Mouse (Mus musculus): ENCODE results near the gene Fzd2. TPM values are rescaled to one million over a fixed set of nuclear protein-coding genes. Genes with fewer than 3 reads are reported as not detected.
A peak's percentile ranks its signal among the peaks of the same experiment; 100 is the strongest.

Fzd2 gene
- polyA plus RNA-seq, 1 experiment from 2014 or later: 31.7 TPM

- H3K9ac ChIP-seq (ENCODE audit: low read depth, low read length): peak overlapping the region; percentile 96; the same call in 1 of the 2 replicates
- 5% methylated on average over 10 of the region's 10 CpGs for WGBS
- peaks cover 23% of the 10 kb centered on the region for H3K4me1 ChIP-seq (replicated peaks; ENCODE audit: control insufficient read depth, insufficient read depth, low read length)
- peak overlapping the region; percentile 87 for H3K4me3 ChIP-seq (ENCODE audit: low read depth, low read length)
- H3K27me3 ChIP-seq (ENCODE audit: control insufficient read depth, insufficient read depth, low read length): no peaks in the 10 kb centered on the region
- no peak overlapping the region for H3K27ac ChIP-seq (ENCODE audit: low read depth, low read length)
- peak overlapping the region; percentile 78 for H3K4me2 ChIP-seq (replicated peaks; ENCODE audit: low read depth, low read length)
- DNase-seq (ENCODE audit: low spot score): no peak
- no peaks in the 10 kb centered on the region for H3K9me3 ChIP-seq (ENCODE audit: control insufficient read depth, low read length)
- H3K36me3 ChIP-seq (ENCODE audit: control insufficient read depth, insufficient read depth, low read length): no peaks in the 10 kb centered on the region
- ATAC-seq (ENCODE audit: low FRiP score): no peak
Measured at GRCm38 (mm10) chr11:102607686-102608548, 3.7 kb downstream of the Fzd2 start.

- Histone ChIP-seq H3K4me1 (replicated peaks; ENCODE audit: control insufficient read depth, insufficient read depth, low read length) (peaks cover 23% of the 10 kb centered on the region), H3K9ac (ENCODE audit: low read depth, low read length) (0 out of 2 replicates have a peak overlapping the region, but pooled peaks have one; percentile 2), H3K36me3 (ENCODE audit: control insufficient read depth, insufficient read depth, low read length) (no peaks in the 10 kb centered on the region), H3K27ac (ENCODE audit: low read depth, low read length) (no peak overlapping the region), H3K9me3 (ENCODE audit: control insufficient read depth, low read length) (no peaks in the 10 kb centered on the region), H3K27me3 (ENCODE audit: control insufficient read depth, insufficient read depth, low read length) (no peaks in the 10 kb centered on the region), H3K4me3 (ENCODE audit: low read depth, low read length) (peak overlapping the region; percentile 87), H3K4me2 (replicated peaks; ENCODE audit: low read depth, low read length) (peak overlapping the region; percentile 78)
- WGBS: 10% methylated on average over 4 of the region's 4 CpGs
- DNase-seq (ENCODE audit: low spot score): no peak
- no peak for ATAC-seq (ENCODE audit: low FRiP score)
Measured at GRCm38 (mm10) chr11:102608691-102609090, 4.5 kb downstream of the Fzd2 start.

- no peak for ATAC-seq (ENCODE audit: low FRiP score)
- Histone ChIP-seq H3K36me3 (ENCODE audit: control insufficient read depth, insufficient read depth, low read length) (no peaks in the 10 kb centered on the region), H3K4me2 (replicated peaks; ENCODE audit: low read depth, low read length) (no peak overlapping the region; the same call in 1 of the 2 replicates), H3K4me3 (ENCODE audit: low read depth, low read length) (no peak overlapping the region), H3K9me3 (ENCODE audit: control insufficient read depth, low read length) (no peaks in the 10 kb centered on the region), H3K9ac (ENCODE audit: low read depth, low read length) (no peak overlapping the region), H3K27me3 (ENCODE audit: control insufficient read depth, insufficient read depth, low read length) (no peaks in the 10 kb centered on the region), H3K4me1 (replicated peaks; ENCODE audit: control insufficient read depth, insufficient read depth, low read length) (peaks cover 23% of the 10 kb centered on the region), H3K27ac (ENCODE audit: low read depth, low read length) (no peak overlapping the region)
- WGBS: 49% methylated on average over 8 of the region's 8 CpGs
- DNase-seq (ENCODE audit: low spot score): no peak
Measured at GRCm38 (mm10) chr11:102609483-102609882, 5.3 kb downstream of the Fzd2 start.

- no peak overlapping the region for H3K4me3 ChIP-seq (ENCODE audit: low read depth, low read length)
- H3K27ac ChIP-seq (ENCODE audit: low read depth, low read length): peak overlapping the region; percentile 60; the same call in 1 of the 2 replicates
Measured at GRCm38 (mm10) chr11:102610260-102610659, 6.1 kb downstream of the Fzd2 start.

GRCm38 (mm10) chr11:102610675-102611316 is 6.6 kb downstream of the Fzd2 start:
- no peak for ATAC-seq (ENCODE audit: low FRiP score)
- WGBS: 12% methylated on average over 9 of the region's 9 CpGs
- H3K27ac ChIP-seq (ENCODE audit: low read depth, low read length): peak overlapping the region; percentile 60
- H3K4me3 ChIP-seq (ENCODE audit: low read depth, low read length): no peak overlapping the region
- H3K9me3 ChIP-seq (ENCODE audit: control insufficient read depth, low read length): no peaks in the 10 kb centered on the region
- 0 out of 2 replicates have a peak overlapping the region, but pooled peaks have one; percentile 17 for H3K4me2 ChIP-seq (replicated peaks; ENCODE audit: low read depth, low read length)
- peak overlapping the region; percentile 19; the same call in 1 of the 2 replicates for H3K9ac ChIP-seq (ENCODE audit: low read depth, low read length)
- DNase-seq (ENCODE audit: low spot score): no peak
- peaks cover 23% of the 10 kb centered on the region for H3K4me1 ChIP-seq (replicated peaks; ENCODE audit: control insufficient read depth, insufficient read depth, low read length)
- no peaks in the 10 kb centered on the region for H3K27me3 ChIP-seq (ENCODE audit: control insufficient read depth, insufficient read depth, low read length)
- no peaks in the 10 kb centered on the region for H3K36me3 ChIP-seq (ENCODE audit: control insufficient read depth, insufficient read depth, low read length)

More at GRCm38 (mm10) chr11:102610260-102610659, 6.1 kb downstream of the Fzd2 start:
- H3K27me3 ChIP-seq (ENCODE audit: control insufficient read depth, insufficient read depth, low read length): no peaks in the 10 kb centered on the region
- DNase-seq (ENCODE audit: low spot score): no peak
- WGBS: 19% methylated on average over 4 of the region's 4 CpGs
- H3K4me1 ChIP-seq (replicated peaks; ENCODE audit: control insufficient read depth, insufficient read depth, low read length): peaks cover 23% of the 10 kb centered on the region
- no peak overlapping the region for H3K9ac ChIP-seq (ENCODE audit: low read depth, low read length)
- no peak overlapping the region for H3K4me2 ChIP-seq (replicated peaks; ENCODE audit: low read depth, low read length)
- H3K9me3 ChIP-seq (ENCODE audit: control insufficient read depth, low read length): no peaks in the 10 kb centered on the region
- H3K36me3 ChIP-seq (ENCODE audit: control insufficient read depth, insufficient read depth, low read length): no peaks in the 10 kb centered on the region
- ATAC-seq (ENCODE audit: low FRiP score): no peak

- no peaks in the 10 kb centered on the region for H3K27me3 ChIP-seq (ENCODE audit: control insufficient read depth, insufficient read depth, low read length)
- no peak overlapping the region for H3K4me2 ChIP-seq (replicated peaks; ENCODE audit: low read depth, low read length)
- DNase-seq (ENCODE audit: low spot score) (no peak), ATAC-seq (ENCODE audit: low FRiP score) (no peak)
- no peaks in the 10 kb centered on the region for H3K36me3 ChIP-seq (ENCODE audit: control insufficient read depth, insufficient read depth, low read length)
- WGBS: 20% methylated on average over 6 of the region's 6 CpGs
- H3K9ac ChIP-seq (ENCODE audit: low read depth, low read length): peak overlapping the region; percentile 19; the same call in 1 of the 2 replicates
- no peaks in the 10 kb centered on the region for H3K9me3 ChIP-seq (ENCODE audit: control insufficient read depth, low read length)
- H3K27ac ChIP-seq (ENCODE audit: low read depth, low read length): no peak overlapping the region
- H3K4me3 ChIP-seq (ENCODE audit: low read depth, low read length): no peak overlapping the region
- H3K4me1 ChIP-seq (replicated peaks; ENCODE audit: control insufficient read depth, insufficient read depth, low read length): peaks cover 23% of the 10 kb centered on the region
Measured at GRCm38 (mm10) chr11:102611317-102611705, 7.1 kb downstream of the Fzd2 start.

- Histone ChIP-seq H3K4me1 (replicated peaks; ENCODE audit: control insufficient read depth, insufficient read depth, low read length) (peaks cover 6% of the 10 kb centered on the region; the same call in 1 of the 2 replicates), H3K4me3 (ENCODE audit: low read depth, low read length) (no peak overlapping the region), H3K9ac (ENCODE audit: low read depth, low read length) (no peak overlapping the region), H3K27ac (ENCODE audit: low read depth, low read length) (no peak overlapping the region), H3K36me3 (ENCODE audit: control insufficient read depth, insufficient read depth, low read length) (no peaks in the 10 kb centered on the region), H3K9me3 (ENCODE audit: control insufficient read depth, low read length) (no peaks in the 10 kb centered on the region), H3K4me2 (replicated peaks; ENCODE audit: low read depth, low read length) (no peak overlapping the region), H3K27me3 (ENCODE audit: control insufficient read depth, insufficient read depth, low read length) (no peaks in the 10 kb centered on the region)
- ATAC-seq (ENCODE audit: low FRiP score) (no peak), DNase-seq (ENCODE audit: low spot score) (no peak)
- WGBS: 64% methylated on average over 2 of the region's 2 CpGs
Measured at GRCm38 (mm10) chr11:102619449-102619848, 15.3 kb downstream of the Fzd2 start.

GRCm38 (mm10) chr11:102623876-102624789 is 19.9 kb downstream of the Fzd2 start:
- Histone ChIP-seq H3K27me3 (ENCODE audit: control insufficient read depth, insufficient read depth, low read length) (no peaks in the 10 kb centered on the region), H3K4me3 (ENCODE audit: low read depth, low read length) (no peak overlapping the region), H3K9me3 (ENCODE audit: control insufficient read depth, low read length) (no peaks in the 10 kb centered on the region), H3K9ac (ENCODE audit: low read depth, low read length) (peak overlapping the region; percentile 15; the same call in 1 of the 2 replicates), H3K4me2 (replicated peaks; ENCODE audit: low read depth, low read length) (peak overlapping the region; percentile 17), H3K36me3 (ENCODE audit: control insufficient read depth, insufficient read depth, low read length) (no peaks in the 10 kb centered on the region), H3K4me1 (replicated peaks; ENCODE audit: control insufficient read depth, insufficient read depth, low read length) (peaks cover 17% of the 10 kb centered on the region), H3K27ac (ENCODE audit: low read depth, low read length) (peak overlapping the region; percentile 72)
- peak; percentile 71; the same call in 1 of the 2 replicates for ATAC-seq (ENCODE audit: low FRiP score)
- peak; percentile 77 for DNase-seq (ENCODE audit: low spot score)
- 9% methylated on average over 17 of the region's 17 CpGs for WGBS

Data from hindbrain, embryonic 11.5 days (tissue).